ENCODE assay signal across 25 mouse cellular contexts in genomic region chr6:148724453-148724852, GRCm38 (mm10).
"Had no signal": no experiment of that assay in that cellular context is flagged by ENCODE, and none has a peak within 500 bp of the region (broad histone marks: within the 10 kb centered on the region; RNA-seq: fewer than 3 reads in every experiment).

No protein-coding gene starts in this region.

- H3K9me3 ChIP-seq: heart, embryonic 10.5 days; heart, embryonic 12.5 days; hindbrain, embryonic 10.5 days; hindbrain, embryonic 12.5 days; hindbrain, embryonic 15.5 days; kidney, embryonic 15.5 days; limb, embryonic 13.5 days; limb, embryonic 15.5 days had no signal

- H3K27me3 ChIP-seq: heart, embryonic 12.5 days; hindbrain, embryonic 12.5 days; hindbrain, embryonic 15.5 days; kidney, embryonic 15.5 days; limb, embryonic 13.5 days; limb, embryonic 15.5 days had no signal

- H3K4me1 ChIP-seq: heart, embryonic 10.5 days; hindbrain, embryonic 10.5 days; limb, embryonic 15.5 days had no signal

- H3K36me3 ChIP-seq: heart, embryonic 10.5 days; heart, embryonic 12.5 days; hindbrain, embryonic 10.5 days; hindbrain, embryonic 12.5 days; hindbrain, embryonic 15.5 days; kidney, embryonic 15.5 days; limb, embryonic 13.5 days; limb, embryonic 15.5 days had no signal

- ATAC-seq: forebrain, embryonic 16.5 days; intestine, embryonic 16.5 days had no signal

- H3K9ac ChIP-seq: heart, embryonic 12.5 days; hindbrain, embryonic 12.5 days; hindbrain, embryonic 15.5 days; kidney, embryonic 15.5 days; limb, embryonic 13.5 days; limb, embryonic 15.5 days had no signal

- H3K4me2 ChIP-seq: heart, embryonic 12.5 days; hindbrain, embryonic 12.5 days; hindbrain, embryonic 15.5 days; kidney, embryonic 15.5 days; limb, embryonic 13.5 days; limb, embryonic 15.5 days had no signal

- H3K4me3 ChIP-seq: gastrocnemius, adult 2 months; heart, embryonic 10.5 days; heart, embryonic 12.5 days; hindbrain, embryonic 10.5 days; hindbrain, embryonic 12.5 days; hindbrain, embryonic 15.5 days; kidney, embryonic 15.5 days; limb, embryonic 13.5 days; limb, embryonic 15.5 days had no signal

- DNase-seq: gastrocnemius, adult 2 months; gastrocnemius, postnatal 10 days; gastrocnemius, postnatal 25 days; heart, adult 18-20 months; heart, postnatal 10 days; heart, postnatal 4 days; kidney, adult 11 months; kidney, adult 2 months; kidney, adult 9 months; kidney, postnatal 14 days; kidney, postnatal 36 days; layer of hippocampus, adult 9-11 months; layer of hippocampus, postnatal 36 days; left cerebral cortex, postnatal 4 days had no signal

- H3K27ac ChIP-seq: gastrocnemius, adult 2 months; heart, embryonic 10.5 days; hindbrain, embryonic 10.5 days; hindbrain, embryonic 12.5 days; hindbrain, embryonic 15.5 days; kidney, embryonic 15.5 days; kidney, postnatal 0 days; limb, embryonic 13.5 days; limb, embryonic 15.5 days had no signal
